Mouse (Mus musculus): ENCODE data around the gene Olfr221. TPM values are rescaled to one million over a fixed set of nuclear protein-coding genes. Genes with fewer than 3 reads are reported as not detected.

Olfr221 gene
- polyA plus RNA-seq (2015; fragmentation: Nextera tagmentation; extraction: Ambion mirVana): not detected in 2 replicates

DNA sequence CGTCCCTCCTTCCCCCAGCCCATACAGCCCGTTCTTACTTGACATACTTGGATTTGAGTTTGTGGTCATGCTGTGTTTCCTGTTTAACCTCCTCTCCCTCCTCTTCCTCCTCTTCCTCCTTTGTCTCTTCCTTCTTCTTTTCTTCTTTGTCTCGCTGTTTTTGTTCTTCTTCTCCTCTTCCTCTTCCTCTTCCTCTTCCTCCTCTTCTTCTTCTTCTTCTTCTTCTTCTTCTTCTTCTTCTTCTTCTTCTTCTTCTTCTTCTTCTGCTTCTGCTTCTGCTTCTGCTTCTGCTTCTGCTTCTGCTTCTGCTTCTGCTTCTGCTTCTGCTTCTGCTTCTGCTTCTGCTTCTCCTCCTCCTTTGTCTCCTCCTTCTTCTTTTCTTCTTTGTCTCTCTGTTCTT lies at the start of gene Olfr221:
Gene Olfr221 (minus strand): TSS at position 101 of the 400 bp plus-strand sequence.

DNA sequence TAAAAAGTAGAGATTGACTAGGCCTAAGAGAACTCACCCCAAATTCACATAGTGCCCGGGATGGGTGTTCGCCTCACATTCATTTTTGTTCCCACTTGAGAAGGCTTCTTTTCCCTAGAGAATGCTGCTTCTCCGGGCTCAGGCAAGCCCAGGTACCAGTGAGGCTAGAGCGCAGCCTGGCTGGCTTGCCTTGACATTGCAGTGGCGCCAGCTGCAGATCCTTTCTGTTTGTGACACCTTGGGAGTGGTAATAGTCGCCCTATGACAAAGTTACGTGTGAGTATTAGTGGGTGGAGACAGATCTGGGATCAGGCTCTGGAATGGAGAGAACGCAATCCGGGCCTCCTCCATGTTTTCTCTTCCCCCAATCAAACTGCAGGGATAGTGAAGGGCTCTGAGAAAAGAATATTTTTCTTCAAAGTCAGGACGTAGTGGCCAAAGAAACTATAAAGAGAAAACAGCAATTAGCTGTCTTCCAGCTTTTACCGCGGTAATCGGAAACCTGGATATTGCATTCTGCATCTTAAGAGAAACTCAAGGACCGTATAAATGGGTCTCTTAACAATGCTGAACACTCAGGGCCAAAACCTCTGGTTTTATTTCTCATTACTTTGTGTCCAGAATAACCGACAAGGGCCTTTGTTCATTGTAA lies 21.6 kb downstream of the Olfr221 start, which contains the start of gene Zfp219:
Gene Zfp219 (minus strand): TSS at position 248 of the 652 bp plus-strand sequence.

DNA sequence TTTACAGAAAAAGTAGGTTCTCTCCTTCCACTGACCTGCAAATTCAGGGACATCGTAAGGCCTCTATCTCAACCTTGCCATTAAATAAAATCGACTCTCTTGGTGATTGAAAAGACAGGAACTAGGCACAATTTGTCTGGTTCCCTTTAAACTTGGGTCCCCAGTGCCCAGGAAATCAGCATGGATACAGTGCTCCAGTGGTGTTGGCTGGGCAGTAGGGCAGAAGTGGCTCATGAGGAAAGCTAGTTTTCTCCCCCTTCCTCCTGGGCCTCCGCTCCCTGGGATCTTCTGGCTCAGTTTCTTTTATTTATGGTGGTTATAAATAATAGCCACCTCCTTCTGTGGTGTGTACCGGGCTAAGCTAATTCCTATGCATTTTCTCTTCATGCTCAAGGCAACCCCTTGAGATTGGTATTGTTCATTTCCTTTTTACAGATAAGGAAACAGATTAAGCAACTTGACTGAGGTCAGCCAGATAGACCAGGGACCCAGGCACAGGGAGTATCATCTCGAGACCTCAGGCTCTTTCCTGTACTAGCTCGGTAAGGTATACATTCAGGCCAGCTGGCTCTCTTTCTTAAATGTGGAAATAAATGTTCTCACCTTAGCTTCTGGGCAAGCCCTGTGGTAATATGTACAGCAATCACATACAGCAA lies 26.7 kb downstream of the Olfr221 start, which contains the start of gene Tmem253:
Gene Tmem253 (plus strand): TSS at position 214 of the 656 bp plus-strand sequence.

DNA sequence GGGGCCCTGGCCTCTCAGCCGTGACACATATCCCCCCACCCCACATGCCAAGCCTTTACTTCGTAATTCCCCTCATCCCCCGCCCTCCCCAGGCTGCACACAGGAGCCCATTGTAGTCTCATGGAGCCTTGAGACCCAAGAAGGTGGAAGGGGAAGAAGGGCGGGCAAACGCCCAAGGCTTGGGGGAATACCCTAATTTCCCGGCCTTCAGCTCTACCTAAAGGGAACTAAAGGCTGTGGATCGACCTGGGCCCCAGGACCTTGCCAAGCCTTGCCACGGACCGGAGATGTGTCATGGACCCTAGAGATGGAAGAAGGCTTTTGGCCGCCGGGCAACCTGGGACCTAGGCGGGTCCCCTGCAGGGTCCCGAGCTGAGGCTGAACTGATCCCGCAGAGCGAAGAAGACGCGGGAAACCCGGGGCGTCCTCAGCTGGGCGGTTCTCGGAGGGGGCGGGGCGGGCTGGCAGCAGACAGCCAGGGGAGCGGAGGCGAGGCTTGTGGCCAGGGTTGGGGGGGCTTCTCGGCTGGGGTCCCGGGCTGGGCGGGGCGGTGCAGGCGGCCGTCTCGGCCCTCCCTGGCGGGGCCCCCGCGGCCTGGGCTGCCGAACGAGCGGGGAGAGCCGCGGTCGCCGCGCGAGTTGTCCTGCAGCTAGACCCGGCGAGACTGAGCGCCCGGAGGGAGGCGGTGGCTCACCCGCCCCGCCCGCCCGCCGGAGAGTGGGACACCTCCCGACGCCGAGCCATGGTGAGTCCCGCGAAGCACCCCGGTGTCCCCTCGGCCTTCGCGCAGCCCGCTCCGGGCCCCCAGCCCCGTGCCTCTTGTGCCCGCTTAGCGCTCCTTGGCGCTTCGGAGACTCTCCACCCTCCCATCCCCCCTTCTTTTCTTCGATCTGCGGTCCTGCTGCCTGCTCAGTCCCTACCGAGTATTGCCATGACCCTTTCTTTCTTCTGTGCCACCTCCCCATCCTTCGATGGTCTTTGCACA lies 57.7 kb downstream of the Olfr221 start, which contains the start of gene Arhgef40:
Gene Arhgef40 (plus strand): TSS at position 473 of the 985 bp plus-strand sequence.

Other genes starting within 250 kb of the Olfr221 start
- not detected in 2 replicates for gene AY358078, start 242.4 kb downstream of the Olfr221 start, polyA plus RNA-seq (2015; fragmentation: Nextera tagmentation; extraction: Ambion mirVana)
- gene Ear6, start 188.8 kb downstream of the Olfr221 start, polyA plus RNA-seq (2015; fragmentation: Nextera tagmentation; extraction: Ambion mirVana): not detected in 2 replicates
- 17.5 and 17.6 TPM in 2 replicates for gene Mettl17, start 157.6 kb downstream of the Olfr221 start, polyA plus RNA-seq (2015; fragmentation: Nextera tagmentation; extraction: Ambion mirVana)
- gene Slc39a2, start 149.6 kb downstream of the Olfr221 start, polyA plus RNA-seq (2015; fragmentation: Nextera tagmentation; extraction: Ambion mirVana): 0.08 and 0.66 TPM in 2 replicates
- 458 and 572 TPM in 2 replicates for gene Ndrg2, start 128.3 kb downstream of the Olfr221 start, polyA plus RNA-seq (2015; fragmentation: Nextera tagmentation; extraction: Ambion mirVana)
- gene Tppp2, start 124.0 kb downstream of the Olfr221 start, polyA plus RNA-seq (2015; fragmentation: Nextera tagmentation; extraction: Ambion mirVana): not detected in 2 replicates
- gene Rnase13, start 119.7 kb downstream of the Olfr221 start, polyA plus RNA-seq (2015; fragmentation: Nextera tagmentation; extraction: Ambion mirVana): not detected in 2 replicates
- 52.4 and 58.5 TPM in 2 replicates for gene Arhgef40, start 57.7 kb downstream of the Olfr221 start, polyA plus RNA-seq (2015; fragmentation: Nextera tagmentation; extraction: Ambion mirVana)
- 0.61 TPM in 1 of 2 replicates, not detected in the other for gene Tmem253, start 26.8 kb downstream of the Olfr221 start, polyA plus RNA-seq (2015; fragmentation: Nextera tagmentation; extraction: Ambion mirVana)
- gene Zfp219, start 21.7 kb downstream of the Olfr221 start, polyA plus RNA-seq (2015; fragmentation: Nextera tagmentation; extraction: Ambion mirVana): 7.3 and 9.4 TPM in 2 replicates
- 132 and 150 TPM in 2 replicates for gene Hnrnpc, start 61.6 kb upstream of the Olfr221 start, polyA plus RNA-seq (2015; fragmentation: Nextera tagmentation; extraction: Ambion mirVana)
- 18.3 and 19.3 TPM in 2 replicates for gene Rpgrip1, start 68.2 kb upstream of the Olfr221 start, polyA plus RNA-seq (2015; fragmentation: Nextera tagmentation; extraction: Ambion mirVana)
- 14.6 and 15.2 TPM in 2 replicates for gene Supt16, start 155.0 kb upstream of the Olfr221 start, polyA plus RNA-seq (2015; fragmentation: Nextera tagmentation; extraction: Ambion mirVana)
- 10.4 and 11.7 TPM in 2 replicates for gene Chd8, start 215.3 kb upstream of the Olfr221 start, polyA plus RNA-seq (2015; fragmentation: Nextera tagmentation; extraction: Ambion mirVana)
- 30.0 and 30.4 TPM in 2 replicates for gene Tox4, start 236.7 kb upstream of the Olfr221 start, polyA plus RNA-seq (2015; fragmentation: Nextera tagmentation; extraction: Ambion mirVana)
- 6.4 and 7.0 TPM in 2 replicates for gene Rab2b, start 237.1 kb upstream of the Olfr221 start, polyA plus RNA-seq (2015; fragmentation: Nextera tagmentation; extraction: Ambion mirVana)

Measured in skeletal muscle tissue, postnatal 0 days (tissue).